Mouse (Mus musculus) heart, postnatal 0 days (tissue): ENCODE results near the gene Olfr1014. TPM values are rescaled to one million over a fixed set of nuclear protein-coding genes. Genes with fewer than 3 reads are reported as not detected.

Source experiments
- ATAC-seq: fragments of 200-750 bp; cut with Nextera tagmentation; 2 replicates; pipeline ENCODE4 v1.8.0; 2017; ENCODE audit warnings: low read depth, moderate number of reproducible peaks, moderate library complexity; ENCODE audit not compliant: insufficient read depth
- DNase-seq: peaks from one replicate; pipeline ENCODE4 v3.0.0-alpha.2; 2016; ENCODE audit warnings: low spot score
- H3K27ac ChIP-seq: fragments of 300-500 bp; sonication (generic); 2 replicates; pipeline ENCODE4 v1.5.1; 2014; ENCODE audit warnings: low read depth, mild to moderate bottlenecking
- H3K27me3 ChIP-seq: fragments of 300-500 bp; sonication (generic); 2 replicates; pipeline ENCODE4 v1.6.1; 2014; ENCODE audit warnings: low read length, mixed read lengths; ENCODE audit not compliant: control insufficient read depth, insufficient read depth
- H3K36me3 ChIP-seq: fragments of 300-500 bp; sonication (generic); replicated peaks from 2 replicates; pipeline ENCODE4 v1.6.1; 2014; ENCODE audit warnings: low read length, mixed read lengths; ENCODE audit not compliant: control insufficient read depth, insufficient read depth
- H3K4me1 ChIP-seq: fragments of 300-500 bp; sonication (generic); 2 replicates; pipeline ENCODE4 v1.6.1; 2014; ENCODE audit warnings: antibody characterized with exemption; ENCODE audit not compliant: control insufficient read depth, insufficient read depth
- H3K4me2 ChIP-seq: fragments of 300-500 bp; sonication (generic); 2 replicates; pipeline ENCODE4 v1.6.1; 2014; ENCODE audit warnings: low read depth, mild to moderate bottlenecking, low read length, moderate library complexity
- H3K4me3 ChIP-seq: fragments of 300-500 bp; sonication (generic); 2 replicates; pipeline ENCODE4 v1.5.1; 2014; ENCODE audit warnings: low read depth, low read length
- H3K9ac ChIP-seq: fragments of 300-500 bp; sonication (generic); replicated peaks from 2 replicates; pipeline ENCODE4 v1.6.1; 2014; ENCODE audit warnings: low read depth, low read length, mixed read lengths
- H3K9me3 ChIP-seq: fragments of 300-500 bp; sonication (generic); replicated peaks from 2 replicates; pipeline ENCODE4 v1.6.1; 2016; ENCODE audit warnings: low read length; ENCODE audit not compliant: control insufficient read depth
- CTCF ChIP-seq: IDR thresholded peaks from 2 replicates; pipeline ENCODE4 v1.5.1; 2016; ENCODE audit warnings: antibody characterized with exemption, control low read depth, low read depth
- EP300 ChIP-seq: IDR thresholded peaks from 2 replicates; pipeline ENCODE4 v1.6.1; 2016; ENCODE audit warnings: antibody characterized with exemption, low read depth
- WGBS: fragments of 180-500 bp; shearing (Covaris S2); extraction: QIAGEN DNeasy Blood & Tissue Kit; methylation state at CpG from one replicate; pipeline ENCODE4 v1.1.7; 2014; 5-methylcytosine and 5-hydroxymethylcytosine counted together
- polyA plus RNA-seq: library from polyadenylated mRNA; unstranded; fragments of >200 nt; fragmentation: Nextera tagmentation; extraction: Ambion mirVana; gene quantifications from 2 replicates; pipeline ENCODE4 v1.2.1, GENCODE M21; 2015
- total RNA-seq: library from RNA; depleted of rRNA; stranded (reverse); fragments of >200 nt; gene quantifications from 2 replicates; pipeline ENCODE4 v1.2.3, GENCODE M21; 2014; ENCODE audit warnings: low replicate concordance; rRNA removed

Gene Olfr1014
- total and polyA plus RNA-seq, 2 experiments from 2014 or later: not detected

DNA sequence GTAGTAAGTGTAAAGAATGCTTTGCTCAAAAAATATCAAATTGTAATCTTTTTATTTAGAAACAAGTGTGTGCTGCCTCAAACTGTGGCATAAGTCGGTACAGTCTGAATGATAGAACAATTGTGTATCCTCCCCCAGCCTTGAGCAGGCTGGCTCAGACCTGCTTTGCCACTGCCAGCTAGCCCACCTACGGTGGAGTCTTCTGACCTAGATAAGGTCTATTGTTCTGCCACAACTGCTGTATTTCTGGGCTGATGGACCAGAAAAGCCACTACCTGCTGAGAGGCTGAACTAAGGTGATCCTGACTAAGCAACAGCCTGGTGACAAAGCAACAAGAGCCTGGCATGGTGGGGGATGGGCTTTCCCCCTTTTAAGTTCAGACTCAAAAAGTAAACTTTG is 19.8 kb downstream of the Olfr1014 start:
- Histone ChIP-seq H3K9me3 (no peaks in the 10 kb centered on the region), H3K4me3 (no peak overlapping the region), H3K27ac (no peak overlapping the region), H3K36me3 (no peaks in the 10 kb centered on the region), H3K4me1 (no peaks in the 10 kb centered on the region), H3K4me2 (no peak overlapping the region), H3K9ac (no peak overlapping the region), H3K27me3 (no peaks in the 10 kb centered on the region)
- WGBS: 55% methylated on average over 2 of the region's 2 CpGs
- TF ChIP-seq EP300: no peak
- no peak for TF ChIP-seq CTCF
- DNase-seq (no peak), ATAC-seq (no peak)

DNA sequence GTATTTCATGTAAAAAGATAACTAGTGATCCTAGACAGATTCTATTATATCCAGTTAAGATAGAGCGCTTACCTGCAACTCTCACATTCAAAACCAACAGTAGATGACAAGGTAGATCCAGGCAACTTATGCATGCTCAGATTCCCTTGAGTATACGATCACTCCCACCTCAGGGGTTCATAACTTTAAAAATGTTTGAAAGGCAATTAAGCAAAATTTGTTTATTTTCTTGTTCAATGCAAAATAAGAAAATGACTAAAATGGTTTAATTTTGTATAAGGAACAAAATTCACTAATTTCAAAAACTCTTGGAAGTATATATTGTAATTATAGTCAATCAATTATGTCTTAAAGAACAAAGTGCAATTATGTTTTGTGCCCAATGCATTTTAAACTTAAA is 29.9 kb downstream of the Olfr1014 start, which contains the start of gene Olfr1016:
Gene Olfr1016, minus strand, starts transcription at position 101 of the 400 bp plus-strand sequence.
- Histone ChIP-seq H3K9ac (no peak within 1 kb of the TSS), H3K27me3 (no peaks in the 10 kb centered on the region), H3K4me1 (no peaks in the 10 kb centered on the region), H3K9me3 (no peaks in the 10 kb centered on the region), H3K27ac (no peak within 1 kb of the TSS), H3K36me3 (no peaks in the 10 kb centered on the region), H3K4me3 (no peak within 1 kb of the TSS), H3K4me2 (no peak within 1 kb of the TSS)
- WGBS: 79% methylated on average over 2 of the region's 2 CpGs
- no peak for DNase-seq
- TF ChIP-seq EP300: no peak
- TF ChIP-seq CTCF: no peak
- no peak for ATAC-seq

DNA sequence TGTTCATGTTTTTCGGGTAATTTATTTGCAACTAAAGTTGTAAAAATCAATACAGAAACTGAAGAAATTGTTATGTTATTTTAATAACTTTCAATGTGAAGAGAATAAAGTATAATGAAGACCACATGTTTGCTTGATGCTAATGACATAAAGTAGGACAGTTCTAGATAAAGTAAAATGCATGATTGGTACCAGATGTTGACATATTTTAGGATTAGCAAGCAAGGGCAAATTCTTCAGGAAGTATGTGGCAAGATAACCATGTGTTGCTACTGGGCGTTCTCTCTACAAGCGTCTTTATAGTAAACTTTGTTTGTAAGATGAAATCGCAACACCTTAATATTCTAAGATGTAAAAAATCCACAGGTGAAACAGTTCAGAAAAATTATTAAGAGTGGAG is 32.0 kb downstream of the Olfr1014 start:
- Histone ChIP-seq H3K27ac (no peak overlapping the region), H3K9ac (no peak overlapping the region), H3K27me3 (no peaks in the 10 kb centered on the region), H3K9me3 (no peaks in the 10 kb centered on the region), H3K36me3 (no peaks in the 10 kb centered on the region), H3K4me1 (no peaks in the 10 kb centered on the region), H3K4me2 (no peak overlapping the region), H3K4me3 (no peak overlapping the region)
- WGBS: 67% methylated on average over 4 of the region's 4 CpGs
- DNase-seq: no peak
- TF ChIP-seq CTCF (no peak), EP300 (no peak)
- ATAC-seq: no peak

DNA sequence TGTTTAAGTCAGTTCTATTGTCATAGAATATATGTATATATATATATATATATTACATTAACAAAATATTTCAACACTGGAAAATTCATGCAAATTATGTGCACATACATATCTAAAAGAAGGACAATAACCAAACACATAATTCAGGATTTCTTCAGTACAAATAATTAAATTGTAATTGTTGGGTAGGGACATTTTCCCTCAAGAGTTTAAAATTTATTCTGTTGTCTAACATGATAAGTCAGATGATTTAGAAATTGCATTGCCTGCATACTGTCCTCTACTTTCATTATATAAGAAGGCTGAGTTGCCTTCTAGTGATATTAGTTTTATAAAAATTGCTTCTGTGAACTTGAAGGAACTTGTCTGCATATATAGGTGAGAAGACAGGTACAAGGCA is 45.7 kb downstream of the Olfr1014 start, which contains the start of gene Olfr1018:
Gene Olfr1018, plus strand, starts transcription at position 301 of the 400 bp plus-strand sequence.
- H3K27ac ChIP-seq: no peak within 1 kb of the TSS
- H3K9me3 ChIP-seq: no peaks in the 10 kb centered on the region
- ATAC-seq (no peak), DNase-seq (no peak)
- no peak within 1 kb of the TSS for H3K9ac ChIP-seq
- no peaks in the 10 kb centered on the region for H3K27me3 ChIP-seq
- no peaks in the 10 kb centered on the region for H3K4me1 ChIP-seq
- H3K4me3 ChIP-seq: no peak within 1 kb of the TSS
- H3K36me3 ChIP-seq: no peaks in the 10 kb centered on the region
- H3K4me2 ChIP-seq: no peak within 1 kb of the TSS
- TF ChIP-seq EP300 (no peak), CTCF (no peak)

Other genes with a start within 250 kb of the Olfr1014 start
- not detected in 2 replicates for gene Olfr996, start 193.5 kb upstream of the Olfr1014 start, total RNA-seq
- gene Olfr996, start 193.5 kb upstream of the Olfr1014 start, polyA plus RNA-seq: not detected in 2 replicates
- not detected in 2 replicates for gene Olfr998, start 183.8 kb upstream of the Olfr1014 start, total RNA-seq
- not detected in 2 replicates for gene Olfr998, start 183.8 kb upstream of the Olfr1014 start, polyA plus RNA-seq
- not detected in 2 replicates for gene Olfr1000, start 160.8 kb upstream of the Olfr1014 start, total RNA-seq
- not detected in 2 replicates for gene Olfr1000, start 160.8 kb upstream of the Olfr1014 start, polyA plus RNA-seq
- gene Olfr1002, start 122.0 kb upstream of the Olfr1014 start, total RNA-seq: not detected in 2 replicates
- not detected in 2 replicates for gene Olfr1002, start 122.0 kb upstream of the Olfr1014 start, polyA plus RNA-seq
- gene Olfr154, start 108.3 kb upstream of the Olfr1014 start, total RNA-seq: not detected in 2 replicates
- gene Olfr154, start 108.3 kb upstream of the Olfr1014 start, polyA plus RNA-seq: not detected in 2 replicates
- gene Olfr1006, start 93.9 kb upstream of the Olfr1014 start, total RNA-seq: not detected in 2 replicates
- not detected in 2 replicates for gene Olfr1006, start 93.9 kb upstream of the Olfr1014 start, polyA plus RNA-seq
- gene Olfr1008, start 83.3 kb upstream of the Olfr1014 start, total RNA-seq: not detected in 2 replicates
- not detected in 2 replicates for gene Olfr1008, start 83.3 kb upstream of the Olfr1014 start, polyA plus RNA-seq
- gene Olfr1009, start 57.3 kb upstream of the Olfr1014 start, total RNA-seq: not detected in 2 replicates
- not detected in 2 replicates for gene Olfr1009, start 57.3 kb upstream of the Olfr1014 start, polyA plus RNA-seq
- not detected in 2 replicates for gene Olfr1012, start 9.9 kb upstream of the Olfr1014 start, total RNA-seq
- not detected in 2 replicates for gene Olfr1012, start 9.9 kb upstream of the Olfr1014 start, polyA plus RNA-seq
- not detected in 2 replicates for gene Olfr1013, start 5.6 kb upstream of the Olfr1014 start, total RNA-seq
- not detected in 2 replicates for gene Olfr1013, start 5.6 kb upstream of the Olfr1014 start, polyA plus RNA-seq
- gene Olfr1015, start 9.3 kb downstream of the Olfr1014 start, total RNA-seq: not detected in 2 replicates
- not detected in 2 replicates for gene Olfr1015, start 9.3 kb downstream of the Olfr1014 start, polyA plus RNA-seq
- gene Olfr1016, start 29.8 kb downstream of the Olfr1014 start, total RNA-seq: not detected in 2 replicates
- not detected in 2 replicates for gene Olfr1016, start 29.8 kb downstream of the Olfr1014 start, polyA plus RNA-seq
- not detected in 2 replicates for gene Olfr1018, start 45.8 kb downstream of the Olfr1014 start, total RNA-seq
- gene Olfr1018, start 45.8 kb downstream of the Olfr1014 start, polyA plus RNA-seq: not detected in 2 replicates
- gene Olfr1019, start 72.8 kb downstream of the Olfr1014 start, total RNA-seq: not detected in 2 replicates
- not detected in 2 replicates for gene Olfr1019, start 72.8 kb downstream of the Olfr1014 start, polyA plus RNA-seq
- gene Olfr1020, start 74.3 kb downstream of the Olfr1014 start, total RNA-seq: not detected in 2 replicates
- gene Olfr1020, start 74.3 kb downstream of the Olfr1014 start, polyA plus RNA-seq: not detected in 2 replicates
- not detected in 2 replicates for gene Olfr1022, start 95.9 kb downstream of the Olfr1014 start, total RNA-seq
- gene Olfr1022, start 95.9 kb downstream of the Olfr1014 start, polyA plus RNA-seq: not detected in 2 replicates
- not detected in 2 replicates for gene Olfr1023, start 112.9 kb downstream of the Olfr1014 start, total RNA-seq
- gene Olfr1023, start 112.9 kb downstream of the Olfr1014 start, polyA plus RNA-seq: not detected in 2 replicates
- gene Olfr1024, start 132.3 kb downstream of the Olfr1014 start, total RNA-seq: not detected in 2 replicates
- not detected in 2 replicates for gene Olfr1024, start 132.3 kb downstream of the Olfr1014 start, polyA plus RNA-seq
- gene Olfr1025-ps1, start 142.5 kb downstream of the Olfr1014 start, total RNA-seq: not detected in 2 replicates
- gene Olfr1025-ps1, start 142.5 kb downstream of the Olfr1014 start, polyA plus RNA-seq: not detected in 2 replicates
- gene Olfr1026, start 148.8 kb downstream of the Olfr1014 start, total RNA-seq: not detected in 2 replicates
- not detected in 2 replicates for gene Olfr1026, start 148.8 kb downstream of the Olfr1014 start, polyA plus RNA-seq
- not detected in 2 replicates for gene Olfr1028, start 177.7 kb downstream of the Olfr1014 start, total RNA-seq
- gene Olfr1028, start 177.7 kb downstream of the Olfr1014 start, polyA plus RNA-seq: not detected in 2 replicates
- not detected in 2 replicates for gene Olfr1029, start 201.2 kb downstream of the Olfr1014 start, total RNA-seq
- gene Olfr1029, start 201.2 kb downstream of the Olfr1014 start, polyA plus RNA-seq: not detected in 2 replicates
- gene Olfr1030, start 206.6 kb downstream of the Olfr1014 start, total RNA-seq: not detected in 2 replicates
- not detected in 2 replicates for gene Olfr1030, start 206.6 kb downstream of the Olfr1014 start, polyA plus RNA-seq
- not detected in 2 replicates for gene Olfr1031, start 217.6 kb downstream of the Olfr1014 start, total RNA-seq
- not detected in 2 replicates for gene Olfr1031, start 217.6 kb downstream of the Olfr1014 start, polyA plus RNA-seq
- gene Olfr1032, start 232.8 kb downstream of the Olfr1014 start, total RNA-seq: not detected in 2 replicates
- not detected in 2 replicates for gene Olfr1032, start 232.8 kb downstream of the Olfr1014 start, polyA plus RNA-seq
- 0.31 and 4.0 TPM in 2 replicates for gene Olfr1033, start 247.9 kb downstream of the Olfr1014 start, total RNA-seq
- 4.0 and 5.4 TPM in 2 replicates for gene Olfr1033, start 247.9 kb downstream of the Olfr1014 start, polyA plus RNA-seq